Mouse (Mus musculus): ENCODE measurements around the gene Adamts6.

DNA sequence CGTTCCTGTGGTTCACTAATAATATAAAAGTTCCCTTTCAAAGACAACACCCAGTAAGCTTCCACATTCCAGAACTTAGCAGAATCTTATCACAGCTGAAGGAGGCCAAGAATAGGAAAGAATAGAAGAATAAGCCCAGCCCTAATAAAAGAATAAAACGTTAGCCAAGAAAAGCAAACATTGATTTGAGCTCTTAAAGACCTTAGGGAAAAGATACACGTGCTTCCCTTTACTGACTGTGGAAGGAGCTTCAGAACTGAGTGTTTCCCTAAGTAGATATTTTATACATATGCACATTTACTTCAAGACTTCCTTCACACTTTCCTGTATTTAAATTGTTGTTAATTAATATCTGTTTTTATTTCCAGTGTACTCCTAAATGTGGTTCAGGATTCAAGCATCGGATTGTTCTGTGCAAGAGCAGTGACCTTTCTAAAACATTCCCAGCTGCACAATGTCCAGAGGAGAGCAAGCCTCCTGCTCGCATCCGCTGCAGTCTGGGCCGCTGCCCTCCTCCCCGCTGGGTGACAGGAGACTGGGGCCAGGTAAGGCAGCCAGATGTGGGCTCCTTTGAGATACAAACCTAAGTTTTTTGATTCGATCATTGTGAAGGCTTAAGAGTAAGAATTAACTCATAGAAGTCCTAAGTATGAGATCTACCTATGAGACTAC, 188.8 kb downstream of the Adamts6 start:
- no peak for TF ChIP-seq CTCF (IDR thresholded peaks at IDR 0.05; ENCODE audit: insufficient read depth, low read length)
- TF ChIP-seq POLR2A (IDR thresholded peaks at IDR 0.05; ENCODE audit: borderline replicate concordance, extremely low read depth, low read depth, low read length): no peak
